Mouse (Mus musculus) Muller cell, postnatal 12 days (primary cell): ENCODE measurements at regions not wholly inside any gene's neighbourhood (a gene's known extent, or its start where the extent isn't known, plus 50 kb on each side); places are given as distances from the start of the nearest gene placed in this dataset.

Experiments
- DNase-seq: peaks from one replicate; pipeline ENCODE4 v3.0.0-alpha.2; 2015; ENCODE audit errors: inconsistent ontology term

DNA sequence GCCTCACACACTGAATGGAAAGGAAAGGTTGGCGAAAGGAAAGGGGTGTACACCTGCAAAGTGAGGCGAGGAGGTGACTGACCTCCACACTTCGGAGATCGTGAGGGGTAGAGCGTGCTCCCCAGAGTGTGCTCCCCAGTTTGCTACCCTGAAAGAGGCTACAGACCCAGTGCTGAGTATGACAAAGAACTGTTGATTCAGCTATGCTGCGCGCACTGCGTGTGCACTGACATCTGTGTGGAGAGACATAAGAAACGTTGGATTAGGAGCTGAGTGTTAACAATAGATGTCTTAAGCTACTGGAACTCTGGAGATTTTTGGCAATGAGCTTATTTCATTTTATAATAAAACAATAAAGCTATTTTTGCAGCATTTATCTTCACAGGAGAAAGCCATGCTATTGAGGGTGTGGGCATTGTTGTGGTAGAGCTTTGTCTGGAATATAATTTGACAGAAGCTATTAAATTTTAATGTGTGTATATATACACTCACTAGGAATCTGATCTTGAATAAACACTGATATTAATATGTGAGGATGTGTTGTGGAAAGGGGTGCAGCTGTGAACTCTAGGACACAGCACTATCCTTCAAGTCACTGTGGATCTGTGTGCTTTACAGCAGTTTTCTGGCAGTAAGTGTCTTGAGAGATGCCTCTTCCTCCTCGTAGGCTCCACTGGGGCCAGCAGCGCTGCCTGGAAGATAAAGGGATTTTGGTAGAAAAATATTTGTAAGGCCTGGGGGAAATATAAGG, 271.2 kb upstream of the Zfp637 start:
- DNase-seq, result no peak

DNA sequence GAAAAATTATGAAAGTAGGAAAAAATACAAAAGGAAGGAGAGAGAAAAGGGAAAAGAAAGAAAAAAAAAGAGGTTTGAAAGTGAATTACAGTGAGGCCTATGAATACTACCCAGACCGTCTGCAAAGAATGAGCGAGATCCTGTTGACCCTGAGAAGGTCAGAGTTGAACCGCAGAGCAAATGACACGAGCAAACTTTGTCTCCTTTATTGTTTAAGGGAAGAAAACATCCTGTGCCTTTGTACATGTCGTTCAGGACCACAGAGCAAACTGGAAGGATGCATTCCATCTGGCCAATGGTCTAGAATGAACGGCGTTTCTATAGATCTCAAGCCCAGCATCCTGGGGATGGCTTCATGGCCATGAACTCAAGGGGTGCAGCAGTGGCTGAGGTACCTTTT, 270.6 kb upstream of the Zfp637 start:
- DNase-seq, result no peak

DNA sequence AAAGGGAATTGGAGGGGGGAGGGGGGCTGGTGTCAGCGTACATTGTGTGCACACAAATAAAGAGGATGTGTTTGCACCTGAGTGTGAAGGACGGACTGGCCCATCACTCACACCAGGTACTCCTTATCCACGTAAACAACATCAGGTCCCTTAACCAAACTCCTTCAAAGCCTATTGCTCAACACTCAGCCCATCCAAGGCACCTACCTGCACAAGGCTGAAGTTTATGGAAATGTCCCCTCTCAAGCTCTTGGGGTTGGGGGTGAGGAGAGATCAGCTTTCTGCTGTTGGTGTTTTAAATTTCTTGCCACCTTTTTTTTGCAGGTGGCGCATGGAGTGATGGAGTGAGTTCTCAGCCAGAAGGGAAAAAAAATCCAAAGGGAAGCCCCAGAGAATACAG, 270.2 kb upstream of the Zfp637 start:
- no peak for DNase-seq

DNA sequence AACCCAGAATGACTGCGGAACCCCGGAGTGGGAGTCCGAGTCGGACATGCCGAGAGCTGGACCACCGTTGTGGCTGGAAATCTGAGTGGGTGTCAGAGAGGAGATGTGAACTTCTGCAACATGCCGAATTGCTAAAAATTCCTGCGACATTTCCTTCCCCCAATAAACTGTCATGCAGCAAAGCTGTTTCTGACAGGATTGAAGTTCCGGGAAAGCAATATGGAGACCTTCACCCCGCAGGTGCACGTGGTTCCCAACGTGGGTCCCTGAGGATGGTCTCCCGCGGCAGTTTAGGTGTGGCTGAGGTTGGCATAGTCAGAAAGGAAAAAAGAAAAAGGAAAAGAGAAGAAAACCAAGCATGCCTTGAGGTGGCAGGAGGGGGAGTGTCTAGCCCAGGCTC, 269.0 kb upstream of the Zfp637 start:
- DNase-seq, result no peak

DNA sequence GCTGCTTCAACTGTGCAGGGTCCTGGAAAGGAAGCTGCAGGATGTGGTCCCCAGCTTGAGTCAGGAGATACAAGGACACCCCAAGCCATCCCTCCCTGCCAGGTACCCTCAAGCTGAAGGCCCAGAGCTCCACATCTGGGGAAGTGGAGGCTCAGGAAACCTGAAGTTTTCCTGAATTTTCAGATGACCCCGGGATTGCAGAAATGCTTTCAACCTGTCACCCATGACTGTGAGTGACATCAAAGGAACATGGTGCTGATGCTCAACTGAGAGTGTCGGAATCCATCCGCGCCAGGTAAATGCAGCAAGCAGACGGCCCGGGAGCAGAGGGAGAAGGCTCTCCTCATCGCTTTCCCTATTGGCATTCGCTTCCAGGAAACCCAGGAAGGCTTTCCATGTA, 267.6 kb upstream of the Zfp637 start:
- no peak for DNase-seq

DNA sequence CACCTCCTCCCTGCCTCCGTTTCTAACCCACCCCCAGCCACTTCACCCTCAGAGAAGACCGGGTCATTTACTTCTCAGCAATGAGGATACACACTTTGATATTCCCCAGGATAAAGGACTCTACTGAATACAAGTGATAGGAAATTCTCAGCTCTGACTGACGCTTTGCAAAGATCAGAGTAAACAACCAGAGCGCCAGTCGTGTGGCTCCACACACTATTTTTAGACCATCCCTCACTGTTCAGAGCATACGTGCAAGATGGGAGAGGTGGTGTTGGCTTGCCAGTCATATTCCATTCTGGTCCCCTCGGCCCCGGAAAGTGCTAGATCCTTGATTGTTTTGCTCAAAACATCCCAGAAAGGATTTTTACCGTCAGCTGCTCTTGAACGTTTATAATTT, 266.8 kb upstream of the Zfp637 start:
- DNase-seq, result no peak

DNA sequence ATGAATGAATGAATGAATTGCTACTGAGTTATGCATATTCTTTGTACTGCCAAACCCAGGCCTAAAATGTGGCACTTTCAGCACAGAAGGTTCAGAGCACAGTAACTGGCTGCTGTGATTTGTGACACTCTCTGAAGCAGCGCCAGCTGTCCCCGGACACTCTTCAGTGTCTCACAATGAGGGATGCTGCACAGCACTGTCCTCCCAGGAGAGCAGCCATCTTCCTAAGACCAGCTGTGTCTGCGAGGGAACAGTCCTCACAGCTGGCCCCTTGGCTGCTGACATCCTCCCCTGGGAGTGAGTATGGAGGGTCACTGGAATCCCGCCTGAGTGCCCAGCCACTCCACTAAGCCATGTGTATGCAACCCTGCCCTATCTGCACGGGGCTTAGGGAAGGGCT, 265.9 kb upstream of the Zfp637 start:
- no peak for DNase-seq

DNA sequence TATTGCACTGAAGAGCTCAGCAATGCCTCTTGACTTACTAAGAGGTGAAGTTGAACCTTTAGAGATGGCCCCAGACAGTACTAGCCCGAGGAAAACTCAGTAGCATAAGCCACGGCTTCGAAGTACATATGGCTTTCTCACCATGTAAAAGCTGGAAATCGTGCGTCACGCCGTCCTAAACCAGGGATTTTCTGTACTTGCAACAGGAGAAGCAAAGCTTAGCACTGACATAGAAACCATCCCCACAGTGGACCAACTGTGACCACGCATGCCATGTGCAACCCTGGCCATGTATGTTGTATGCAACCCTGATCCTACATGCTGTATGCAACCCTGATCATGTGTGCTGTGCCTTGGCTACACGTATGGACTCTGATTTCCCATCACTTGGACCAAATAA, 265.0 kb upstream of the Zfp637 start:
- no peak for DNase-seq

DNA sequence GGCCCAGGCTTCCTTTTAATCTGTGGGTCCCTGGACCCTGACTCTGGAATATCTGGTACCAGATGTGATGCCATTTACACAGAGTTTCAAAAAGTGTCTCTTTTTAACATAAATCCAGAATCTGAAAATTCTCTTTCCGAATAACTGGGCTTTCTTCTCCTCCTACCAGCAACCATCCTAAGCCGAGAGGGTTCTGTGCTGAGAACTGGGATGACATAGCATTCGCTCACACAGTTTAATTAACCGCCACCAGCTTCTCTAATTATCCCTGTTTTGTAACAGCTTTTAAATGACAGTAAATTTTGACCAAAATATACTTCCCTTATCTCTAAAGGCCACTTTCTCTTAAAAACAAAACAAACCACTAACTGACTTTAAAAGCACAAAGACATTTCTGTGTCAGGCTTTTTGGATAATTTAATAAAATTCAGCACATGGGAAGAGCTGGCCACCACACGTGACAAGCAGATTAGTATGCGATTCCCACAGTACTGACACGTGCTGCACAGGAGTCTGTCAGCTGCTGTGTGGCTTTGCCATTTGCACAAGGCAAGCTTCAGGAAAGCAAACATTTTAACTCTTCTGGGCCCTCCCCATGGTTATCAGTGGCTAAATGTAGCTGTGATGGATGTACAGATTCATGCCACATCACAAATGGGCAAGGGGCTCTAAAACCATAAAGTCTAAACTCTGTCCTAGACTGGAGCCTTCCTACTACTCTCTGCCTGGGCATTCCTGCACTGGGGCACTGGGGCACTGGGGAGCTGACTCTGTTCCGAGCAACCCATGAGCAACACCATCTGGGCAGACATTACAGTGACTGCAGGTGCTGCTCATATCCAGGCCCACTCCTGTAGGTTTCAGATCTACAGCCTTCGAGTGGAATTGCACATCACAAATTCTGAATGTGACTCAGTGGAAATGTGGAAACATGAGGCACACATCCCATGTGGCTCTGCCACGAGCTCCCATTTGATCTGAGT, 263.1 kb upstream of the Zfp637 start:
- DNase-seq, result peak; percentile 42

DNA sequence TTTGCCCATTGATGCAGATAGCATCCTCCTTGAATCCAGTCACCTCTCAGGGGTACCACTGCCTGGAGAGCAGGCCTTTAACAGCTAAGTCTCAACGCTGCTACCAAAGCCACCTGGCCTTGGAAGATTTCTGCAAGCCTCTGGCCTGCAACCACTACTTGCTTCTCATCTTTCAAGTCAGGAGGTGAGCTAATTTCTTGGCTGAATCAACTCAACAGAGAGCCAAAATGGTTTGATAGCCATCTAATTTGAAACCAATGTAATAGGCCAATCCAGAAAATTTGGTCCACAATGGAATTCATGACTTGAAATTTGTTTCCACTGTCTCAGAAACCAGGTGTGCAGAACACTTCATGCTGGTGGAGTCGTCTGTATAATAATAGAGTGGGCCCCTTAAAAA, 260.0 kb upstream of the Zfp637 start:
- DNase-seq, result peak; percentile 10

DNA sequence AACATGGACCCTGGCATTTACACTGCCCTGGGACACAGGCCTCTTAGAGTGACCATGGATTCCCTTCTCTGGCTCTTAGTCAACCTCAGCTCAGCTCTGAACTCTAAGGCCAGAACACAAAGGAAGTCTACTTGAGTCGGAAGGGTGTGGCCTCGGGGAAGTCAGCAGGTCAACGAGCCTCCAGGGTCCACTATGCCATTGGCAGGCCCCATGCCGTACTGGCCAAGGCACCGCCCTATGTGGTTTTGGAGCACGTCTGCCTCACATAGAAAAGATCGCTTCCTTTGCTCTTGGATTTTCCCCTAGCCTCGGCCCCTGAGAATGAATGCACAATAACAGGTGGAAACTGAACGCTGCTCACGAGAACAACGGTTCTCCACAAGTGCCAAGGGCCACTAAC, 257.9 kb upstream of the Zfp637 start:
- DNase-seq, result no peak

DNA sequence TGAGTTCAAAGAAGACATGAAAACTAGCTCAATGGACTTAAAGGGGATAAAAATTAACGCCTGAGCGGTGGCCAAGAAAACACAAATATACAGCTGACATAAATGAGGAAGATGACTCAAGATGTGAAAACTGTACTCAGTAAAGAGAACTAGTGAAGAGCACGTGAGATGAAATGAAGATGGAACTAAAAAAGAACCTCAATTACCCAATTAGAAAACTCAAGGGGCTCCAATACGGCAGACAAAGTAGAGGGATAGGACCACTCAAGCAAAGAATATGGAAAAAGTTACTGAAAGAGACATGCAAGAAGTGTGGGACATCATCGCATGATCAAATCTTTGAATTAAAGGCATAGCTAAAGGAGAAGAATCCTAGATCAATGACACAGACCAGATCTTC, 256.4 kb upstream of the Zfp637 start:
- DNase-seq, result no peak

DNA sequence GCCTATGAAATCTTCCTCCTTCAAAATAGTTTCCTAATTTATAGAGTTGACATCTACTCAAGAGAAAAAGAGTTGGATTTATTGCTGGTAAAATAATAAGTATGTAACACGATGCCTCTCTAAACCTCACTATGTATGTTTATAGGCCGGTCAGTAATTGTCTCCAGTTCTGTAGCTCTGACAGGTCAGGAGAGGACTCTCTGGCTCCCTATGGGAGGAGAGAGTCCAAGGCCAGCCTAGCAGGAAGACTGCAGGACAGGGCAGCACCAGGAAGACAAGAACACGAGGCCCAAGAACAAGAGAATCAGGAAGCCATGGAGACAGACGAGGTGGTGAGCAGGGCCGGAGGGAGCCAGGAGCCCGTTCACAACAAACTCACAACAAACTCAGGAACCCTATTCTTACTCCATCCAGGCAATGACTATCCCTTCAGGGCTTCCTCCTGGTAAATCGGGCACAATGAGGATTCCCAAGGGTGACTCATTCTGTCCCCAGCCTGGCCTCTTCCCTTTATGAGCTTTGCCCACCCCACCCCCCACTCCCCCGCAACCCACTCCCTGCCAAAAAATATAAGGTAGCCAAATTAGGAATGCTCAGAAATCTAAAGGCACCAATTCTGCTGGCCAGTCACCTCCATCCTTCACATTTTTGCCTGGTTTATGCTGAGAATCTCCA, 244.7 kb upstream of the Zfp637 start:
- DNase-seq, result peak; percentile 79

DNA sequence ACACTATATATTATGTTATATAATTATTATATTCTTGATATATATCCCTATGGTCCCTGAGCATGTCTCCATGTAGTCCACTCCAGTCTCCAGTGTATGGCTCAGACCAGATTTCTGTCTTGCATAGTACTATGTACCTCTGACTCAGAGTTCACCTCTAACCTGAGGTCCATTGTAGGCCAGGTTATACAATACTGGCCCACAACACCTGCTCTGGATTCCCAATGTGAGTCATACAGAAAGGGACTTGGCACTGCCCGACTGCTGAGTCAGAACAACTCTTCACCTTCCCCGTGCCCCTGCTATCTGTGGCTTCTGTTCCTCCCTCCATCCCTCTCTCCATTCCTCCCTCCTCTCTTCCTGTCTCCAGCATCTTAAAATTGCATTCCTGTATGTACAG, 236.1 kb upstream of the Zfp637 start:
- no peak for DNase-seq

DNA sequence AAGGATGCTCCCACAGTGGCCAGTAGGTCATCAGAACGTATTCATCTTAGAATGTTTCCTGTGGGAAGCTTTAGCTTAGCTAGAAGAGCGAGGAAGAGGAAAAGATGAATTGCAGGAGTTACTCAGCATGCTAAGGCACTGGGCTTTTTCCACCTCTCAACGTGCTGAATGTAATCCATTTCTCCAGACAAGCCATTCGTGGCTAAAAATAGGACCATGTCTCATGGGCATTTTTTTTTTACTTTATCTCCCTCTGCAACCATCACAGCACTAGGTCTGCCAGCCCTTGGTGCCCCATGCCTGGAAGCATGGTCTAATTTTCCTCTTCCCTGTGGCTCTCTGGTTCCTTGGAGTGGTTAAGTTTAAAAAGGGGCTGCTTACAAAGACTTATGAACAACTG, 235.3 kb upstream of the Zfp637 start:
- DNase-seq, result no peak

DNA sequence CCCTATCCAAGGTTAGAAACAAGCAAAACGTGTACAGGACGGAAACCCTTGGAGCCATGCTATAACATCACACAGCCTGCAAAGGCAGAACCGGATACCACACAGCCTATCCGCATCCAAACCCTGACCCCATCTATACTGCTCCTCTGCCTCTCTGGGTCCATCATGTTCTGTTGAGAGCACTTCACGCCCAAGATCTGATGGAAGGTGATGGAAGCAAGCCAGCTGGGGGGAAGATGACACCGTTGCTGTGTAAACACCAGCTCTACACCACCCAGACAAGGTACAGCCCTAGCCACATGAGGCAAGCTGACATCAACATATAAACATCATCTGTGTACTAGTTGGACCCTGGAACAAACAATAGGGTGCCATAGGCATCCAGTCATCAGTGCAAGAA, 234.8 kb upstream of the Zfp637 start:
- no peak for DNase-seq

DNA sequence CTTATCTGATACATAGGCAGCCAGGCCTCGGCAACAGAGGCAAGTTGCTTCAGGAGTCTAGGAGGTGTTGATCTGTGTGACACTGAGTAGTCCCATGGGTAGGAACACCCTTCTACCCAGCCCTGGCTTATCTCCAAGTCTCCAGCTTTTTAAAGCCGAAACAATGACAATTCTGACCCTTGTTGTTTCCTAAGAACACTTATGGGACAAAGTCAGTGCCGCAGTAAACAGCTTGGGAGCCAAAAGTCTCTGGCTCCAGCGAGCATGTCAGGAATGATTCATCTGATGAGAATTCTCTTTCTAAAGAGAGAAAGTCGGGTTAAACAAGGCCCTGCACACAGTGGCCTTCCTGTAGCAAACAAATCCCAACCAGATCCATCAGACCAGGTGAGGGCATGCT, 234.0 kb upstream of the Zfp637 start:
- peak; percentile 50 for DNase-seq

DNA sequence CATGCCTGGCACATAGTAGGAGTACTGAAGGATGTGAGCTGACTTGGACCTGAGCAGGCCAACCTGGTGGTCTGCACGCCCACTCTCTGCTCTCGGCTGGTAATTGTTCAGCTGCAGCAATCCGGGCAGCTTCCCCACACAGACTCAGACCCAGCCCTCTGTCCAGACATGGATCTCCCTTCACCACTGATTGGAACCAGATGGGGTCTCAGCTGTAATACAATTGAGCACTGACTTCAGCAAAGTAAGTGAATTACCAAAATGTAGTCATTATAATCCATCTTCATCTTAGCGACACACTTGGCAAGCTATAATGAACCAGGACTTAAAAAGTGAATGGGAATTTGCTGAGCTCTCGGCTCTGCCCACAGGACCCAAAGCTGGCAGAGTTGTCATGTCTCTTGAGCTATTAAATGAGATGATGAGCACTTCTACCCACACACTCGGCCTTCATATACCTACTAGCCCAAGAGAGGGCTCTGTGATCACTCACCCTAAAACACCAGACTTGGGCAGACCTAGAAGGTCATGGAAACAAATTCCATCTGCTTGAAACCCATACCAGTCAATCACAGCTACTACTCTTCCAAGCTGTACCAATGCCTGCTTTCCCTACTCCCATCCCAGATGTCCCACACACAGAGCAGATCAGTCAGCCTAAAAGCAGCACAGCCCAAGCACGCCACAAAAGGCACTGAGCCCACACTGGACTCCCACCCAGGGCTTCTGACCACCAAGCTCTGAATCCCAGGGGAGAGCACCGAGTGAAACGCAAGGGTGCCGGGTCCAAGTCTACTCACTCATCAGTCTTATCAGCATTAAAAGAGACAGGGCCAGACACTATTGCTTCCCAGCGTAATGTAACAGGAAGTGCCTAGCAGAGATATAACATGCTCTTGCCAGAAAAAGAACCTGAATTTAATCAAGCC, 231.2 kb upstream of the Zfp637 start:
- no peak for DNase-seq

DNA sequence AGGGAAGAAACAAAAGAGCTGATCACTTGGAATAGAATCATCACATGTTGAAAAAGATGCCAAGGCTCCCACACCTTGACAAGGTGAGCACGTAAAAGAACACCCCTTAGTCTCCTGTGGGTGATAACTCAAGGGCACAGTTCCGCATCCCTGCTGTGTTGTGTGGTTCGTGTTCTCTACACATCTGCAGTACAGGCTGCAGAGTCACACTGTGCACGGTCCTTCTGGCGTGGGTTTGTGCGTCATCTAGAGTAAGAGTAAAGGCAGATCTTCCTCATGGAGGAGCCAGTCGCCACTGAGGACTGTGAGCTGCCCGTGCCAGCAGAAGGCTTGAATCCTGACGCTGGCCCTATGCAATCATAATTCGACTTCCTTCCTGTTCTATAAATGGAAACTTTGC, 229.7 kb upstream of the Zfp637 start:
- no peak for DNase-seq

DNA sequence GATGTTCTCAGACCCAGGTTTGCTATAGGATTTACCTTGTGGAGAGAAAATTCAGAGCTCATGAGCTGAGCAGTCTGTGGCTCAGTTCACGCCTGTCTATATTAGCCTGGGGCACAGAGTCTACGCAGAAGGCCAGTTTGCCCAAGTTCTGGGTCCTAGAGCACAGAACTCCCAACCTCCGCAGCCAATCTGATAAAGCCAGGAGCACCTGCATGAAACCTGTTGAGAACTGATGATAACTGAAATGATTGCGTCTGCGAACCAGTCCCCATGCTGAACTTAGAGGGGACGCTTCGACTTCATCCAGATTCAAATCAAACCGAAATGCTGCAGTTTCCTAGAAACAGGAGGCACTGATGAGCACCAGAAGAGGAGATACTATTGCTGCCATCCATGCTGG, 229.0 kb upstream of the Zfp637 start:
- DNase-seq, result no peak

DNA sequence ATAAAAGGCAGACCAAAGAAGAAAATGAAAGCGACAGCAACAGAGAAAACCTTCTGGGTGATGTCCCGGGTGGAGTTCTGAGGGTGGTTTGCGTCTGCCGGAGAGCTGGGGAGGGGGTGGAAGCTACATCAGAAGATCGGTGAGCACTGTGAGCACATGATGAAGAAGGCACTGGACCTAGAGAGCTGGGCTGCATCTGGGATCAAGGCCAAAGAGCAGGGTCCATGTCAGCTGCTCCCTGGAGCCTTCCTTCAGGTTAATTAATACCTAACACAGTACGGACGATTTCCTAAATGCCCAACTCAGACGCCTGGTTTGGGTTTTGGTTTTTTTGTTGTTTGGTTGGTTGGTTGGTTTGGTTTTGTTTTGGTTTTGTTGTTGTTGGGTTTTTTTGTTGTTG, 228.6 kb upstream of the Zfp637 start:
- no peak for DNase-seq
